Mouse (Mus musculus): ENCODE measurements around the gene Abhd11. TPM values are rescaled to one million over a fixed set of nuclear protein-coding genes. Genes with fewer than 3 reads are reported as not detected.

The Abhd11 gene
- total RNA-seq, 2 experiments from 2014 or later, result 39.3 to 40.4 TPM

Other genes starting within 250 kb of the Abhd11 start
- not detected for gene Tmem270, start 102.4 kb upstream of the Abhd11 start, total RNA-seq (2021)
- not detected for gene Cldn13, start 93.6 kb upstream of the Abhd11 start, total RNA-seq (2021)
- gene Mettl27, start 76.8 kb upstream of the Abhd11 start, total RNA-seq (2021), result 10 to 100 TPM; 14.6 to 16.5 TPM
- not detected for gene Cldn4, start 62.2 kb upstream of the Abhd11 start, total RNA-seq (2021)
- gene Cldn3, start 22.9 kb upstream of the Abhd11 start, total RNA-seq (2021), result 1 to 10 TPM; 2.0 to 2.7 TPM
- 100 to 1,000 TPM; 157 to 160 TPM for gene Stx1a, start 14.3 kb downstream of the Abhd11 start, total RNA-seq (2021)
- gene Dnajc30, start 55.0 kb downstream of the Abhd11 start, total RNA-seq (2021), result 10 to 100 TPM; 37.0 to 37.4 TPM
- gene Bud23, start 55.8 kb downstream of the Abhd11 start, total RNA-seq (2021), result 10 to 100 TPM; 49.4 to 51.6 TPM
- gene Vps37d, start 69.1 kb downstream of the Abhd11 start, total RNA-seq (2021), result 10 to 100 TPM; 27.5 to 28.2 TPM
- 1 to 10 TPM; 3.2 to 5.8 TPM for gene Mlxipl, start 80.7 kb downstream of the Abhd11 start, total RNA-seq (2021)
- gene Tbl2, start 140.5 kb downstream of the Abhd11 start, total RNA-seq (2021), result 10 to 100 TPM; 24.5 to 26.2 TPM
- gene Bcl7b, start 159.1 kb downstream of the Abhd11 start, total RNA-seq (2021), result 10 to 100 TPM; 34.1 to 38.3 TPM
- 10 to 100 TPM; 54.6 to 55.2 TPM for gene Baz1b, start 178.1 kb downstream of the Abhd11 start, total RNA-seq (2021)
- gene Fzd9, start 242.1 kb downstream of the Abhd11 start, total RNA-seq (2021), result 10 to 100 TPM; 11.0 to 12.3 TPM

Data from layer of hippocampus, postnatal 14 days (tissue).